Mouse (Mus musculus) CH12F3 (cell line): Measurements from ENCODE around the gene Gpr183.

ENCODE experiments used
- in situ Hi-C: fragments of 300-500 bp; cut with MboI; formaldehyde crosslinking; loops from 2 replicates; pipeline ENCODE4 v1.14.3; 2020; ENCODE audit warnings: low sequenced_read_pairs

Gene Gpr183

GRCm38 (mm10) chr14:121933906-121934596 is 30.9 kb downstream of the Gpr183 start:
- in situ Hi-C loops = loop anchor here (5.0 kb wide), 1 partner anchor 128 kb away; no protein-coding TSS in a partner anchor

DNA sequence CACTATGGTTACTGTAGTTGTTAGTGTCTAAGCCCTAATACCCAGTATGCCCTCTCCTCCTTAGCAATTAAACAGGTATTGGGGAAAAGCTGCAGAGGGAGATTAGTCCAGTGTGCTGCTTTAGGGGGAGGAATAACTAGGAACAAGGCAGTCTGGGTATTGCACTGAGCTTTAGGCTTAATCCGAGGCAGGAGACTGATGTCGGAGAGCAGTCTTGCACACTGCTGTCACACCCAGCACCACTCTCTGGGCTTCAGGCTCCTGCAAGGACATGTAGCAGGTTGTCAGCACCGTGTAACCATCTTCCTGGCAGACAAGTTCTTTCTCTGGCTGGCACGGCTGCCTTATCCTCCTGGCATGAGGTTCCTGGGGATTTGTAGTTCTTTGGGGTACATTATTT is 32.8 kb downstream of the Gpr183 start:
- in situ Hi-C loops = loop anchor here (5.0 kb wide), 1 partner anchor 130 kb away; no protein-coding TSS in a partner anchor

DNA sequence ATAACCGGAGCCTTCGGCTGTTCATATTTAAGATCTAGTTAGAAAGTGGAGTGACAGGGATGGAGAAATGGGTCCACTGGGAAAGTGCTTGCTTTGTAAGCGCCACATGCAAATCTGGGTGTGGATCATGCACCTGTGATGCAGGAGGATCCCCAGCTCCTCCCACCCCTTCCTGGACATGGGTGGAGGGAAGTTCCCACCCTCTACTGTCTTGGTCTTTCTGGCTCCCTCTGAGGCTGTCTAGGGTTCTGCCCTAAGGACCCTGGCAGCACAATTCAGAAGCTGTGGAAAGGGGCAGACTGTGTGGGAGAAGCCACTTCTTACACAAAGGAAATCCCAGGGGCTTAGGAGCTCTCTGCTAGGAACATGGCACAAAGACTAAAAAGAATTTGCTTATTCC is 33.4 kb downstream of the Gpr183 start:
- in situ Hi-C loops = loop anchor here (5.0 kb wide), 1 partner anchor 131 kb away; no protein-coding TSS in a partner anchor

DNA sequence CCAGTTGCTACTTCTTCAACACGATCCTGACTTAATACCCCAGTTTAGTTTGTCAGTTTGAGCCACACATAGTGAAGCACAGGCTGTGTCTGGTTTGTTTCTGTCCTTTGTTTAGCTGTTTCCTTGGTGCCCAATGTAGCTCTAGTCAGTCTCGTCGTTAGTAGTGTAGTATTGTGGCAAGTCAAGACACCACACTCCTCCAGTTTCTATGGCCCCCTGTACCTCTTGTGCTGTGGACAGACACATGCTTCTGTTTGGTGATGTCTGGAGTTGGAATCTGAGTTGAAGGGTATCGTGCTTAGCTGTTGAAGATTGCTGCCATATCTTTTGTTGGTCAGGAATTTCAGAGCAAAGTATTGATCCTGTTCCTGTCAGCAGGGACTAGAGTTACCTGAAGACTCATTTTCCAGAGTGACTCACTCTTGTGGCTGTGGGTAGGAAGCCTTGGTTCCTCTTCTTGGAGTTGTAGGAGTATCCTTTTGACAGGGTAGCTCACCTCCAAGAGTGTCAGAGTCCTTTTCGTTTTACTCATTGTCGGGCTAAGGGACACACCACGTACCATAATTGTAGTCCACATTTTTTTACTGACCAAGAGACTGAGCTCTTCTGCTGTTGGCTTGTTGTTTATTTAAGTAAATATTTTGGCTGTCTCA is 34.1 kb downstream of the Gpr183 start:
- in situ Hi-C loops = loop anchor here (5.0 kb wide), 1 partner anchor 131 kb away; no protein-coding TSS in a partner anchor

DNA sequence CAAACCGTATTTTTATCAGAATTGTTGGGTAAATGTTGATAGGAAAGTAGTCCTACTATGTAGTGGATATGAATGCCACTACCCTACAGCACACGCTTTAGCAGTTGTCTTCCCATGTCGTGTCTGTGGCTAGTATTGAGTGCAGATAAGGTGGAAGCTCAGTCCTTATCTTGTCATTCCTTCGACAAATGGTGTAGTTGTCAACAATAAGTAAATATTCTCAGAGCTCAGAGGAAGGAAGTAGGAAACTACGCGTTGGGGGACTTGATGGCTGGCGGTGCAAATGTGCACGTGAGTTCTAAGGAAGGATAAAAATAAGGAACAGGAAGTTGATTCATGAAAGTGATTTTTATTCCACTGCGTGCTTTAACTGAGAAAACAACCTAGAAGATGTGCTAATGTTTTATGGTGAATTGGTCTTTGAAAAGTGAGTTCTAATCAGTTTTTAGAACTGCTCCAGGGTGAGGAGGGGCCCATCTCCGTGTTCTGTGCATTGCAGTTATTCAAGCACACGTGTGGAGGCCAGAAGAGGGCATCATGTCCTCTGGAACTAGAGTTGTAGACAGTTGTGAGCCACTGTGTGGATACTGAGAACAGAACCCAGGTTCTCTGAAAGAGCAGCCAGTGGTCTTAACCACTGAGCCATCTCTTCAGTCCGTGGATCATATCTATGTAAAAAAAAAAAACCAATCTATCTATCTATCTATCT is 35.6 kb downstream of the Gpr183 start:
- in situ Hi-C loops = no loop called here

DNA sequence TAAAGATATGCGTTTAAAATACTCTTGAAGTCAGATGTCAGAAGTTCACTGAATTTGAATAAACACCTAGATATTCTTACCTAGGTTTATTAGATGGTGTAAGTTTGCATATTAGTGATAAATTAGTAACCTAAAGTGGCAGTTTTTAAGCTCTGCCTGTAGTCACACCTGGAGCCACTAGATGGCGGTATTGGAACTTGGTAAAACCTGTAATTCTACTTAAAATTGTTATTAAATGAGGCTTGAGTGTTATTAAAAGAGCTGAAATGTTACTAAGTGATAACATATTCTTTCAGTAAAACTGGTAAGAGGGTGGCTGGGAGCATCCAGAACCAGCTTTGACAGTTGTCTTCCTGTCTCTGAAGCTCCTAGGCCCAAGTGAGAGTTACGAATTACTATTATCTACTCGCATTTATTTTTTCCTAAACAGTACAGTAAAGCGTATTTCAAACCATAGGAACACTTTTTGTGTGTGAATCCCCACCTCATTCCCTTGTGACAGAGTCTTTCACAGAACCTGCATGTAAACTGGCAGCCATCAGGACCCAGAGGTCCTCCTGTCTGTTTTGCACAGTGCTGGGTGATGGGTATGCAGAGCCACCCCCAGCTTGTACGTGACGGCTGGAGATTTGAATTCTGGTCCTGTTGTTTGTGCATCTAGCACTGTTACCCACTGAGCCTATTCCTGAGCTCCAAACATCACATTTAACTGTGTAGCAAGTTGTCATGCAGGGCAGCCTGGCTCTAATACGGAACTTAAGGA is 36.4 kb downstream of the Gpr183 start:
- in situ Hi-C loops = no loop called here

DNA sequence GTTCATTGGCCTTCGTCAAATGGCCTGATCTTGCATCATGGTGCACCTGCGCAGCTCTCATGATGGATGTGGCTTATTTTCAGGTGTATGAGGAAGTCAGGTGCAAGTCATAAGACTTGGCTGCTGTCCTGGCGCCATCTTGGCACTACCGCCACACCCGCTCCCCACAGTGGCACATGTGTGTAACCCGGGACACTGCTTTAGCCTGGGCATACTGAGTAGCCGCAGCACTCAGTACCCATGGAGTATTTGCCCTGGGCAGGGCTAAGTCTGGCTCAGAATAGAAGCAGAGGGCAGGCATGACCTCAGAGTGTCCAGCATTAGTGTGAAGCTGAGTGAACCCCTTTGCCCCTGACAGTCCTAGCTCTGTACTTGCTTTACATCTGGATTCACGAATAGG is 37.5 kb downstream of the Gpr183 start:
- in situ Hi-C loops = no loop called here

DNA sequence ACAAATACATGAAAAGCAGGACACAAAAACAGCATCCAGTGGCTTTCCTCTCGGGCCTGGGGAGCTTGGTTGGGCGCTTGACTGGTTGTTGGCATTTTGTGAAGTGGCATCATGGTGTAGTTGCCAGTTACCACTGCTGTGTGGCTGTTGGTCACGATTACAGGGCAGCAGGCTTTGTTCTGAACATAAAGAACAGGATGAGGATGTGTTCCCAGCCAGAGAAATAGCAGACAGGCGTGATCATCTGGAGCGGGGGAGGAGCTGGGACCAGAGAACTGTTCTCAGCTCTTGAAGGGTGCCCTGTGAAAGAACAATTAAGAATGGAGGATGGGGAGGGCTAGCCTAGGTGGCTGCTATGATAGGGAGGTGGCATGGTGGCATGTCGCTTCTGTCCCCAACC is 38.1 kb downstream of the Gpr183 start:
- in situ Hi-C loops = no loop called here

GRCm38 (mm10) chr14:121924876-121925275 is 40.1 kb downstream of the Gpr183 start:
- in situ Hi-C loops = no loop called here

DNA sequence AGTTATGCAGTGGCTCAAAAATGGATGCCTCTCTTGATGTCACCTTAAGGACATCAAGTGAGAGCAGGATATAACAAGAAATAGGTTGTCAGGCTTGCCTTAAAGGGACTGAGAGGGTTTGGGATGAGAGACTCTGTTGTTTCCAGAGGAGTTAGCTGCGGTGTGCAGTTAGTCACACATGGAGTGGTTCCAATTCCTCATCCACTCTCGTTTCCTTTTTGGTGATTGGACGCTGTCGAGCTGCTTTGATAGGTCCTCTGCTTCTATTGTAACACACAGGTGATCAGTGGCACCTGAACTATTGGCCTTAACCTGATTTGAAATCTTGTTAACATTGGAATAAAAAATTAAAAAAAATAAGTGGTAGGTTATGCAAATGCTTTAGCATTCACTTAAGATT is 42.3 kb downstream of the Gpr183 start:
- in situ Hi-C loops = no loop called here

GRCm38 (mm10) chr14:121922016-121922415 is 43.0 kb downstream of the Gpr183 start:
- in situ Hi-C loops = no loop called here

DNA sequence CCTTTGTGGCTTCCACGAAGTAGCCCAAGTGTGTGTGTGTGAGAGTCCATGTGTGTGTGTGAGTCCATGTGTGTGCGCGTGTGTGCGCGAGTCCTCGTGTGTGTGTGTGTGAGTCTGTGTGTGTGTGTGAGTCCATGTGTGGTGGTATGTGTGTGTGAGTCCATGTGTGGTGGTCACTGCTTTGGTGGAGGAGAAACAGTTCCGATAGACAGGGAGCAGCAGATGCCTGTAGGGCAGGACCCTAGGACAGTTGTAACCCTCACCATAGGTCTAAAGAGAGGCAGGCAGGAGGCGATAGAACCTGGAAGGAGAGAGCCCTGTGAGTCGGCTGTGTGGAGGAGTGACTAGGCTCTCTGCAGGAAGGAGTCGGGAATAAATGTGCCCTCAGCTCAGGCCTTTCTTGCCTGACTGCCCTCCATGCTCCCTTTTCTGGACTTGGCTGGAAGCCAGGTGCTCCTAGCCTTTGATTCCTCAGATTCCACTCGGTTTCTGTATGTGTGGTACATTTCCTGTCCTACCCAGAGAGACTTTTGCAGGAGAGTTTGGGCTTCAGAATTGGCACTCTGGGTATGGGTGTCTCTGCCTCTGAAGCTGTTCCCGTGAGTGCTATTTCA is 44.4 kb downstream of the Gpr183 start:
- in situ Hi-C loops = no loop called here

DNA sequence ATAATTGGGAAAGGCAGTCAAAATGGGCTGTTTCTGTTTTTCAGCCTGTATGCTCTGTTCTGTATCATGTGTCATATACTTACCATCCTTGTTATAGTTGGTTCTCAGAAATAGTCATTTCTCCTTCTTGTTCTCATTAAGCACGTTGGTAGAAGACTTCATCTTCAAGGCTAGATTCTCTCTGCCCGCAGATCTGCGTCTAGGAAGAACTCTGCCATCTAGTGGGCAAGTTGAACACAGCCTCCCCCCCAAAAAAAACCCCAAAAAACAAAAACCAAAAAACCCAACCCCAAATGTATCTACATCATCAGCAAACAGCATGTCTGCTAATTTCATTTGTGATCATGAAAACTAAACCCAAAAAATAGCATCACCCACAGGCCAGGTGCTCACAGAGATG is 45.2 kb downstream of the Gpr183 start:
- in situ Hi-C loops = no loop called here

GRCm38 (mm10) chr14:121918266-121918665 is 46.7 kb downstream of the Gpr183 start:
- in situ Hi-C loops = no loop called here

DNA sequence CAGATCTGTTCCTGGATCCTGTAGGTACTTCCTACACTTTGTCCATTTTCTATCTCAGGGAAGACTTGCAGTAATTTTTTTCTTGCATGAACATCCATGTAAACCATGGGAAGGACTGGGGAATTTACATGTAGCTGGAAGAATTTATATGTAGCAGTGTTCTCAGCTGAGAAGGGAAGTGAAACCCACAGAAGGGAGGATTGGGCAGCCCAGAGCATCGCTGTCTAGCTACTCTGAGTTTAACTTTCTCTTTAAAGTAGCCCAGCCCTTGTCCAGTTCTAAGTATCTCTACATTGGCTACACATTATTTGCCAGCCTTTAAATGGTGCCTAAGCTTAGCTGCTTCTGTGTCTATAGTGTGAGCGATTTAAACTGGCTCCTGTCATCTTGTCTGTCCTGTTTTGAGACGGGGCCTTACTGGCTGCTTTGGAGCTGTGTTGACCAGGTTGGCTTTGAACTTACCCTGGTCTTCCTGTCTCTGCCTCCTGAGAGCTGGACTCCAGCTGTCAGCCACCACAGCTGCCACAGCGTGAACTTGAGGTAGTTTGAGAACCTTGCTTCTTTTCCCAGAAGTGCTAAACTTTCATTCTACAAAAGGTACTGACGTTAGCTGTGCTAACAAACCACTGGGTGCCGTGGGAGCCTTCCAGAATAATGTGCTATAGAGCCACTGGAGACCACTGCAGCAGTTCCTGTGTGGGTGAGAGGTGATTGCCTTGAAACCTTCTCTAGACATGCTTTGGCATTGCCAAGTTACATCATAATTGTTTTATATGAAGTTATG is 48.5 kb downstream of the Gpr183 start:
- in situ Hi-C loops = no loop called here

- in situ Hi-C loops = no loop called here
Observed at GRCm38 (mm10) chr14:121915621-121916020, 49.4 kb downstream of the Gpr183 start, which contains the start of gene Gpr18. Gpr18 (minus strand) TSS chr14:121915781.

- in situ Hi-C loops = no loop called here
Observed at GRCm38 (mm10) chr14:121915143-121915542, 49.9 kb downstream of the Gpr183 start.

DNA sequence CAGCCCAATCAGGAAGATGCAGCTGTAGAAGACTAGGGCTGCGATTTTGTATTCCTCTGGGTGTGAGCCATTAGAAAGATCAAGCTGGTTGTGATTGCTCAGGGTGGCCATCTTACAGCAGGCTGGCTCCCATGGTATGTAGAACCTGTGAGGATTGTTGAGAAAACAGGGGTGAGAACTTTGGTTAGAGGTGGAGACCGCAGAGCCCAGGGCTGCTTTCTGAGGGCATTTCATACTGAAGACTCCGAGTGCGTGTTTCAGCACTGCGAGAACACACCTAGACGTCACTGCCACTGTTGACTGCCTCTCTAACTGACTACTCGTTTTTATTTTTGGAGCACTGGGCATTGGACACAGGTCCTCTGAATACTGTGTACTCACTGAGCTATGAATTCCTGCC is 52.5 kb downstream of the Gpr183 start:
- in situ Hi-C loops = no loop called here

DNA sequence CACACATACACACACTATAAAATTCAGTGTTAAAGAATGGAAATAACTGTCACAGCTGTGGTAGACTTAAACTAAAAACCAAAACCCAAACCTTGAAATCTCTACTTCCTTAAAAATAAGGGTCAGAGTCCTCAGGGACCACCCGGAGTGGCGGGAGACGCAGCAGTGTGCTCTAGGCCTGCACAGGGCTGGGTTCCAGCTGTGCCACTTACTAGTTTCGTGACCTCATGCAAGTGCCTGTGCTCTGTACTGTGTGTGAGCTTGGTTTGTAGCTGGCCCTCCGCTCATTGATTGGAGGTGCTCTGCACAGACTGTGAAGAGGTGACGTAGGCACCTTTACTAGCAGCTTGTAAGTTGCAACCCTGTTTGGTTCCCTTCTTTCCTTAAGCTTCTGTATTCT is 55.1 kb downstream of the Gpr183 start:
- in situ Hi-C loops = no loop called here
